Comparison of ENCODE assay signal across 1 mouse cellular context in the genomic region with DNA sequence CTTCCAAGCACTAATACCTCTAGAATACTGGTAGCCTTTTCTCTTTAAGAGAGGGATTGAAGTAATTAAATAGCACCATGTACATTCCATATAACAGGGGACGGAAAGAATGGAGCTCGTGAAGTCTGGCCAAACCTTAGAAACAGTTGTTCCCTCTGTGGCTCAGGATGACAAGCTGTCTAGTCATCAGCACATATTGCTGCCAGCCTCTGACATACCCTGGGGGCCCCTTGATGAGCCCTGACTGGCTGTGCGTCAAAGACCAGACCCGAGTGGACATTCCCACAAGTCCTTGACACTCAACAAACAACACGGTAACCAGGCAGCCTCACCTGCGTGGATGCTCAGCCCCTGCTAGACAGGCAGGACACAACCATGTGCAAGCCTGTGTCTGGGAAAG.
TF ChIP-seq lines count a peak whose summit lies in the region.

No protein-coding gene starts in this region.

TF ChIP-seq in C2C12, 6 proteins besides CTCF, POLR2A, EP300 and RAD21:
- peak; percentile 59 for TF ChIP-seq FOSL1 (IDR thresholded peaks at IDR 0.05; ENCODE audit: insufficient read depth, low read length, poor library complexity, severe bottlenecking)
- TF ChIP-seq MYOG (IDR thresholded peaks at IDR 0.05; ENCODE audit: control insufficient read depth, extremely low read depth, insufficient read length), result no peak
- TF ChIP-seq MYOD1 (IDR thresholded peaks at IDR 0.05; ENCODE audit: control insufficient read depth, insufficient read length, low read depth), result peak; percentile 90
